Mouse (Mus musculus): ENCODE measurements around the gene 9330182L06Rik. TPM values are rescaled to one million over a fixed set of nuclear protein-coding genes. Genes with fewer than 3 reads are reported as not detected.

9330182L06Rik gene
- polyA plus RNA-seq, 1 experiment from 2014 or later = 6.3 TPM

DNA sequence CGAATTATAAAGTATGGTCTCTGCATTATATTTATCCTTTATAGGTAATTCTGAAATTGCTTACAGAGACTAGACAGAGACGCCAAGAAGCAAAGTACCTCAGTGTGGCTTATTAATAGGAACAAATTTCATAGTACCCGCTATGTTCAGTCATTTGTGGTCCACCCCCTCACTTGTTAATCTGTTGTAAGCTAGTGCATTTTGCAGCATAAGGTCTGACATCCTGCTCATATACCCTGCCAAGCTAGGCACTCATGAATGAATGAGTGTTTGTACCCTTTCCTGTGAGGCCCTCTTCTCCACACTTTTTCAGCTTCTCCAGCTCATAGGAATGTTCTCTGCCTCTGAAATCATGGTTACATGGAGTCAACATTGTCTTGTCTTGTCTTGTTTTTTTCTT lies 105.2 kb downstream of the 9330182L06Rik start:
- Histone ChIP-seq H3K4me2 (no peak overlapping the region), H3K4me1 (no peaks in the 10 kb centered on the region), H3K4me3 (replicated peaks) (no peak overlapping the region), H3K9me3 (no peaks in the 10 kb centered on the region), H3K36me3 (replicated peaks) (no peaks in the 10 kb centered on the region), H3K27ac (no peak overlapping the region), H3K9ac (no peak overlapping the region), H3K27me3 (no peaks in the 10 kb centered on the region)
- WGBS = 87% methylated on average over 3 of the region's 3 CpGs
- no peak for ATAC-seq (ENCODE audit: low FRiP score)

DNA sequence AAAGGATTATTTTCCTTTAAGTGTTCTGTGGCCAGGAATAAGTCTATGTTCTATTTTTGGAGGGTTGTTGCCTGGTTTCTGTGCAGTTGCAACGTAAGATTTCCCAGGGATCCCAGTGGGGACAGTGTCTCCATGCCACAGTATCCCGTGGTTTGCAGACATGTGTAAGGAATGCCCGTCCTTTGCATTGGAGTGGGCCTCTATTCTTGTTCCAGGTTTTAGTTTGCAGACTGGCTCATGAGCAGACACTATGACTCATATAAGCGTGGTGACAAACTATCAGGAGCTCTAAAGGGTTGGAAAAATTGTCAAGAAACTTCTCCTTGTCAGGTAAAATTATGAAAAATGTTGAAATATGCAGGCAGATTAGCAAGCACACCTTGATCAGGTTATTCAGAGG lies 107.4 kb downstream of the 9330182L06Rik start:
- no peaks in the 10 kb centered on the region for H3K9me3 ChIP-seq
- H3K9ac ChIP-seq = no peak overlapping the region
- no peaks in the 10 kb centered on the region for H3K27me3 ChIP-seq
- no peak overlapping the region for H3K4me3 ChIP-seq (replicated peaks)
- no peak overlapping the region for H3K4me2 ChIP-seq
- no peak for ATAC-seq (ENCODE audit: low FRiP score)
- no peaks in the 10 kb centered on the region for H3K36me3 ChIP-seq (replicated peaks)
- 91% methylated on average over 4 of the region's 4 CpGs for WGBS
- H3K4me1 ChIP-seq = no peaks in the 10 kb centered on the region
- no peak overlapping the region for H3K27ac ChIP-seq

DNA sequence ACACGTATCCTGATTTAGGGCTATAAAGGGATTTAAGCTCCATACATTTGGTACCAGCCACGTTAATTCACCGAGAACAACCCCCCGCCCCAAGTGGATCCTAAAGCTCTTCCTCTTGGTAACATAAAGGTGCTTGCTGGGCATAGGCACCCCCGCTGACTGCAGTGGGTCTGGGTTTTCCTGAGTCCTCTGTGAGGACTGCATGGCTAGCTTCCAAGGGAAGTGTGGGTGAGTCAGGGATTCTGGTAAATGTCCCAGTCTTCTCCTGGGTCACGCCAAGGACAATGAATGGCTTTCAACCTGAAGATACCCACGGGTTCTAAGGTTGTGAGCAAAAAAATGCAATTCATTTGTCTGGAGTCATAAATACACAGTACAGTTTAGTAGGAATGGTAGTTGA lies 124.0 kb downstream of the 9330182L06Rik start:
- Histone ChIP-seq H3K9me3 (no peaks in the 10 kb centered on the region), H3K27me3 (no peaks in the 10 kb centered on the region), H3K36me3 (replicated peaks) (no peaks in the 10 kb centered on the region), H3K27ac (no peak overlapping the region), H3K9ac (no peak overlapping the region), H3K4me1 (no peaks in the 10 kb centered on the region), H3K4me2 (no peak overlapping the region), H3K4me3 (replicated peaks) (no peak overlapping the region)
- WGBS = 88% methylated on average over 7 of the region's 7 CpGs
- no peak for ATAC-seq (ENCODE audit: low FRiP score)

DNA sequence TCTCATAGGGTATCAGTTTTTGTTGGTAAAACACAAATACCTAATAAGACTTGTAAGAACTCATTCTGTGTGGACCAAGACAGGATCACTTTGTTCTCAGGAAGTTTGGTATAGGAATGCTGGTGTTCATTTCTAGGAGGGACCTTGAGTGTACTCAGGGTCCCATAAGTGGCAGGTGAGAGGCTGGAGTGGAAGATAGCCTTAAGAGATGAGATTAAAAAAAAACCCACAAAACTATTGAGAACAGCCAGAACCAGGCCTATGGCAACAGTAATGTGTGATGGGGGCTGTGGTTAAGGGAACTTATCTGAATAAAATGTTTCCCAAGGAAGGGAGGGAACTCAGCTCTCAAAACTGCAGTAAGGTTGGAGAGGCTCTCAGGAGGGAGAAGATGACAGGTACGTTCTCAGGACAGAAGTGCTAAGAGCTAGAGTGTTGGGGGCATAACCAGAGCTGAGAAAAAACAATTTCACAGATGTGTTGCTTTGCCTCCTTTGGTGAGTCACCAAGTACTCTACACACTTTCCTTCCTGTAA lies 126.0 kb downstream of the 9330182L06Rik start:
- no peaks in the 10 kb centered on the region for H3K36me3 ChIP-seq (replicated peaks)
- no peaks in the 10 kb centered on the region for H3K27me3 ChIP-seq
- H3K9ac ChIP-seq = no peak overlapping the region
- ATAC-seq (ENCODE audit: low FRiP score) = no peak
- no peak overlapping the region for H3K4me2 ChIP-seq
- WGBS = 74% methylated on average over 1 of the region's 1 CpGs
- H3K9me3 ChIP-seq = no peaks in the 10 kb centered on the region
- no peaks in the 10 kb centered on the region for H3K4me1 ChIP-seq
- no peak overlapping the region for H3K27ac ChIP-seq
- H3K4me3 ChIP-seq (replicated peaks) = no peak overlapping the region

DNA sequence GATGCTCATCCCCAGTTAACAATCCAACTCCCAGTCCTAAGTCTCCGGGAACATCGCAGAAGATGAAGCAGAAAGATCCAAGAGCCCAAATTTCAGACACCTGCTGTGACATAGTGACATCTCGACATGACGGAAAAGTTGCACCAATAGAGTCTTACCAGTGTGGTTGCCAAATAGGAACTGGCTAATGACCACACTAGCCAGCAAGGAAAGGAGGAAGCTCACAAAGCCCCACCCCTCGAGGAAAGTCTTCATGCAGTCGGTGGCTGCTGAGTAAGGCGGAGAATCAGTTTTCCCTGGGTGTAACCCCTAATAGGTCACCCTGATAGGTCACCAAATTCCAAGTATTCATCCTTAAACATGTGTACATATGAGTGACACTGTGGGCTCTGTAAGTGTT lies 151.2 kb downstream of the 9330182L06Rik start:
- no peaks in the 10 kb centered on the region for H3K36me3 ChIP-seq (replicated peaks)
- no peaks in the 10 kb centered on the region for H3K4me1 ChIP-seq
- no peak for ATAC-seq (ENCODE audit: low FRiP score)
- no peak overlapping the region for H3K4me3 ChIP-seq (replicated peaks)
- no peak overlapping the region for H3K4me2 ChIP-seq
- no peak overlapping the region for H3K27ac ChIP-seq
- no peaks in the 10 kb centered on the region for H3K9me3 ChIP-seq
- H3K9ac ChIP-seq = no peak overlapping the region
- H3K27me3 ChIP-seq = no peaks in the 10 kb centered on the region
- WGBS = 88% methylated on average over 7 of the region's 7 CpGs

DNA sequence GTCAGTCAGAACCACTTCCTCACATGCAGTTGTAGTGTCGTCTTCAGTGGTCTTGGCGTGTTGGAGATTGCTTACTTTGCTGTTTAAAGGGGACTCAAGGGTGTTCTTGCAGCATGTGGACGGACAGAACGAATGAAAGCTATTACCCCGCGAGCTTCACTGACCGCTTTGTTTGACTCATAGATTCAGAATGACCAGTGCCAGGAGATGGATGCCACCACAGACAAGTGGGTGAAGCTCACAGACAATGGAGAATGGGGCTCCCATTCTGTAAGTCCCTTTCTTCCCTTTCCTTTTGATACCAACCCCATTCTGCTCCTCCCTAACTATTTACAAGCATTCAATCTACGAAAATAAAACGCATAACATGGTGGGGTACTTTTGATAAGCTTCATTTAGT lies 151.9 kb downstream of the 9330182L06Rik start:
- WGBS = 82% methylated on average over 9 of the region's 9 CpGs
- Histone ChIP-seq H3K27ac (no peak overlapping the region), H3K27me3 (no peaks in the 10 kb centered on the region), H3K9me3 (no peaks in the 10 kb centered on the region), H3K9ac (no peak overlapping the region), H3K4me2 (no peak overlapping the region), H3K4me3 (replicated peaks) (no peak overlapping the region), H3K36me3 (replicated peaks) (no peaks in the 10 kb centered on the region), H3K4me1 (no peaks in the 10 kb centered on the region)
- no peak for ATAC-seq (ENCODE audit: low FRiP score)

DNA sequence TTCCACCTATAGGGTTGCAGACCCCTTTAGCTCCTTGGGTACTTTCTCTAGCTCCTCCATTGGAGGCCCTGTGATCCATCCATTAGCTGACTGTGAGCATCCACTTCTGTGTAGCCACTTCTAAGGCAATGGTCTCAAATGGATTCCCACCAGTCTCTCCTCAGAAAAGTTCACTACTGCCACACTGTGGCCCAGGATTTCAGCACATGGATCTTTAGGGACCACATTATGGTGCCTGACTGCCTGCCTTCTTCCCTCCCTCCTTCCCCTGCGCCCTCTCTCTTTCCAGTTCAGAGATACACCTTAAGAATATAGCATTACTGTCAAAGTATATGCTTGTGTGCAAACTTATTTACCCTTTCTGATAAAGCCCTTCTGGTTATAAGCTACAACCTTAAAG lies 154.0 kb downstream of the 9330182L06Rik start:
- H3K9ac ChIP-seq = no peak overlapping the region
- H3K4me1 ChIP-seq = no peaks in the 10 kb centered on the region
- H3K4me2 ChIP-seq = no peak overlapping the region
- H3K27ac ChIP-seq = no peak overlapping the region
- no peaks in the 10 kb centered on the region for H3K9me3 ChIP-seq
- WGBS = 52% methylated on average over 1 of the region's 1 CpGs
- ATAC-seq (ENCODE audit: low FRiP score) = peak; percentile 53; the same call in 1 of the 2 replicates
- H3K27me3 ChIP-seq = no peaks in the 10 kb centered on the region
- no peaks in the 10 kb centered on the region for H3K36me3 ChIP-seq (replicated peaks)
- H3K4me3 ChIP-seq (replicated peaks) = no peak overlapping the region

DNA sequence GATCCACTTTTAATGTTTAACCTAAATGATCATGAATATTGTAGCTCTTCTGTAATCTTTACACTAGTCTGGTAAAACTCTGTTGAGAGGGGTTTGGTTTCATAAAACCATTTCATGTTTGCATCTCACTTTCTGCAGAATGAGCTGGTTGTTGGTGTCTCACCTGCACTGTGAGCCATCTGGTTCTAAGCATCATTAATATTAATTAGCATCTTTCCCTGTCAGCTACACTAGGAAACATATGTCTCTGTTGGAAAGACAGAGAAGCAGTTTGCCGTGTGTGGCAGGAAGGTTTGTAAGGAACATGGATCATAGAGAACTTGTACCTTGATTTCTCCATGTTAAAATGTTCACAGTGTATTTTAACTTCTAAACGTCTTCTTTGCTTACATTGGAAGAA lies 158.5 kb downstream of the 9330182L06Rik start:
- no peak overlapping the region for H3K4me3 ChIP-seq (replicated peaks)
- ATAC-seq (ENCODE audit: low FRiP score) = peak; percentile 45; the same call in 1 of the 2 replicates
- 60% methylated on average over 2 of the region's 2 CpGs for WGBS

DNA sequence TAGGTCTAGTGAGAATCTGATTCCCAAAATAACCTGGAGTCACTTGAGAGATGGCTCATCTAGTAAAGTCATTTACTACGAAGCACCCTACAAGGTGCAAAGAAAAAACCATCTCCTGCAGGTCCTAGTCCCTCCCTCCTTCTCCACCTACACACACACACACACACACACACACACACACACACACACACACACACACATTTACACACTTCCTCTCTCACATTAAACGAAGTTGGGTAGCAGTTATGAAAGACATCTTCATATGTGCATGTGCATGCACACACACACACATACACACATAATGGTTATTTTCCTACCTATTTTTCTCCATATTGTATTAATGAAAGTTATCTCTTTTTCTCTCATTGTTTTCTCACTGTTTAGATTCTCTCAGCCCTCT lies 161.2 kb downstream of the 9330182L06Rik start:
- Histone ChIP-seq H3K27ac (no peak overlapping the region), H3K36me3 (replicated peaks) (no peaks in the 10 kb centered on the region), H3K27me3 (no peaks in the 10 kb centered on the region), H3K9me3 (no peaks in the 10 kb centered on the region), H3K4me1 (no peaks in the 10 kb centered on the region), H3K9ac (no peak overlapping the region), H3K4me3 (replicated peaks) (no peak overlapping the region), H3K4me2 (no peak overlapping the region)
- 78% methylated on average over 2 of the region's 2 CpGs for WGBS
- no peak; the same call in 1 of the 2 replicates for ATAC-seq (ENCODE audit: low FRiP score)

More for the DNA sequence above, 158.5 kb downstream of the 9330182L06Rik start:
- Histone ChIP-seq H3K9me3 (no peaks in the 10 kb centered on the region), H3K4me1 (no peaks in the 10 kb centered on the region), H3K27ac (no peak overlapping the region), H3K36me3 (replicated peaks) (no peaks in the 10 kb centered on the region), H3K27me3 (no peaks in the 10 kb centered on the region), H3K9ac (no peak overlapping the region), H3K4me2 (no peak overlapping the region)

DNA sequence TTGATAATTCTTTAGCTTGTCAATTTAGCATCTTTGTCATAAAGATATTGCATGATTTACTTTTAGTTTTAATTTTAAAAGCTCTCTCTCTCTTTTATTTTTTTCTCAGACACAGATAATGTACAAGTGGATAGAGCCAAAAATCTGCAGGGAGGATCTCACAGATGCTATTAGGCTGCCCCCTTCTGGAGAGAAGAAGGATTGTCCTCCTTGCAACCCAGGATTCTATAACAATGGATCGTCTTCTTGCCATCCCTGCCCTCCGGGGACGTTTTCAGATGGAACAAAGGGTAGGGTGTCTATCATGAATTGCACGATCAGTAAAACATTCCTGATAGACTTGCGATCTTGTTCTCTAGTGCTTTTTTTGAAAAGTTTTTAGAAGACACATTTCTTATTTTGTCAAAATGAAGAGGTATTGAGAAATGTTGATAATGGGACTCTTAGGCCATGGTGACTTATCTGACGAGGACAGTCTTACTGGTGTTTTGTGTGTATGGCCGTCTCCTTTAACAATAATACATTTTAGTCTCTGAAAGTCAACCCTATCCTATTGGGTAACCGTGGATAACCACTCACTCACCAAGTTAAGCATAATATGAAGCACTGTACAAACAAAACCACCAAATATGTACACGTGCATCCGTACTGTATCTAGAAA lies 161.8 kb downstream of the 9330182L06Rik start:
- WGBS = 41% methylated on average over 10 of the region's 10 CpGs
- Histone ChIP-seq H3K9me3 (no peaks in the 10 kb centered on the region), H3K4me3 (replicated peaks) (no peak overlapping the region), H3K36me3 (replicated peaks) (no peaks in the 10 kb centered on the region), H3K4me2 (no peak overlapping the region), H3K9ac (no peak overlapping the region), H3K4me1 (no peaks in the 10 kb centered on the region), H3K27ac (no peak overlapping the region), H3K27me3 (no peaks in the 10 kb centered on the region)
- ATAC-seq (ENCODE audit: low FRiP score) = peak; percentile 83; the same call in 1 of the 2 replicates

DNA sequence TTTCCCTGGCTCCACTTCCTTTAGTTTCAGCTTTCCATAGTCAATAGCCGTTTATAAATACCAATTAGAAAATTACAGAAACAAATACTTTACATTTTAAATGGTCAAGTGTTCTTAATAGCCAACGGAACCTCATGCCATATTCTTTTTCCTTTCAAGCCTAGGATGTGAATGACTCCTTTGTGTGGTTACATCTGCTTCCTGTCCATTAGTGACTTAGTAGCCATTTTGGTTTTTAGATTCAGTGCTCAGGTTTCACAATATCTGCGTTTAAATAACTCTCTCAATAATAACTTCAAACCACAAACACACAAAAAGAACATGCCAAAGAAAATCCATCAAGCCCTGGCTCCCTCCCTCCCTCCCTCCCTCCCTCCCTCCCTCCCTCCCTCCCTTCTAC lies 162.8 kb downstream of the 9330182L06Rik start:
- Histone ChIP-seq H3K36me3 (replicated peaks) (no peaks in the 10 kb centered on the region), H3K9ac (no peak overlapping the region), H3K4me2 (no peak overlapping the region), H3K4me1 (no peaks in the 10 kb centered on the region), H3K27ac (no peak overlapping the region), H3K9me3 (no peaks in the 10 kb centered on the region), H3K27me3 (no peaks in the 10 kb centered on the region), H3K4me3 (replicated peaks) (no peak overlapping the region)
- ATAC-seq (ENCODE audit: low FRiP score) = no peak
- 67% methylated on average over 3 of the region's 3 CpGs for WGBS

DNA sequence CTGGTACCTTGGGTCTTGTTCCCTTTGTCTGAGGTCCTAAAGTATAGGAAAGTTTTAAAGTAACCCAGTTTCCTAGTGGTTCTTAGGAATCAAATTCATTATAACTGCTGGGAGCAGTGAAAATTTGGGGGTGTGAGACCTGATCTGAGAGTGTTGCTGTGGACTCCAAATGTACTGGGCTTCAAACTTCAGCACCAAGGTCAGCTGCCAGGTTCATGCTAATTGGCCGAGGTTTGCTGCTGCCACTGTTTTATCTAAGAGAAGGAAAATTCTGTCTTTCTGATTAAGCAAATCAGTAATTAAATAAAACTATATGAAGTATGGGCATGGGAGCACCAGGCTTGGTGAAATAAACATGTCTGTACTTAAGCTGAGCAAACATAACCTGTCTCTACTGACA lies 180.2 kb downstream of the 9330182L06Rik start:
- no peaks in the 10 kb centered on the region for H3K4me1 ChIP-seq
- 15% methylated on average over 1 of the region's 1 CpGs for WGBS
- H3K4me3 ChIP-seq (replicated peaks) = no peak overlapping the region
- H3K27ac ChIP-seq = no peak overlapping the region
- no peak overlapping the region for H3K9ac ChIP-seq
- H3K4me2 ChIP-seq = no peak overlapping the region
- H3K36me3 ChIP-seq (replicated peaks) = no peaks in the 10 kb centered on the region
- no peak for ATAC-seq (ENCODE audit: low FRiP score)
- H3K27me3 ChIP-seq = no peaks in the 10 kb centered on the region
- no peaks in the 10 kb centered on the region for H3K9me3 ChIP-seq

DNA sequence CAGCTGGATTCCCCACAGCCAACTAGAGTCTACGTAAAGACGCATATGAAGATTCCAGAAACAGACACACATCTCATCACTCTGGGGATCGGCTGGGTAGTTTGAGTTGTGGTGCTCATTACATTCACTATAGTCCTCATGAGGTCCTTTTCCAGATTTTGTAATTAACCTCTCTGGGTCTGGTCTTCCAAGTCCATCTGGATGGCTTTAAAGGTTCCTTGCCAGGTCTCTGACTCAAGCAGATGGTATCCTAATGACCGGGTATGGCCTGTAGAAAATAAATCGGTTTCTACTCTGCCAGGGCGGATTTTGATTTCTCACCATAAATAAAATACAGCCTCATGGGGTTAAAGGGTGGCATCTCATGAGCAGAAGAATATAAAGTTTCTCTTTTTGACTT lies 183.0 kb downstream of the 9330182L06Rik start:
- H3K9me3 ChIP-seq = no peaks in the 10 kb centered on the region
- H3K36me3 ChIP-seq (replicated peaks) = no peaks in the 10 kb centered on the region
- H3K4me1 ChIP-seq = no peaks in the 10 kb centered on the region
- ATAC-seq (ENCODE audit: low FRiP score) = no peak
- no peak overlapping the region for H3K4me3 ChIP-seq (replicated peaks)
- 91% methylated on average over 6 of the region's 6 CpGs for WGBS
- no peaks in the 10 kb centered on the region for H3K27me3 ChIP-seq
- no peak overlapping the region for H3K4me2 ChIP-seq
- no peak overlapping the region for H3K27ac ChIP-seq
- no peak overlapping the region for H3K9ac ChIP-seq
